13 mouse cellular contexts compared by ENCODE assay signal in genomic region chr17:34196491-34196890, GRCm38 (mm10). TPM values are rescaled to one million over a fixed set of nuclear protein-coding genes. Genes with fewer than 3 reads are reported as not detected.
DNase-seq lines count a peak whose midpoint lies in the region; ATAC-seq lines count a peak whose summit lies in the region.
"Had no signal": no experiment of that assay in that cellular context is flagged by ENCODE, and none has a peak within 500 bp of the region (broad histone marks: within the 10 kb centered on the region; RNA-seq: fewer than 3 reads in every experiment).

No protein-coding gene starts in this region.

- intact Hi-C loops in left cerebral cortex, postnatal 25 days (cut with DNase I): no loop called here

- no peak overlapping the region for H3K27ac ChIP-seq in kidney, embryonic 16.5 days (ENCODE audit: low read length)
- H3K27ac ChIP-seq: midbrain, embryonic 12.5 days had no signal

- peak; percentile 29 for DNase-seq in lung, postnatal 36 days
- no peak for DNase-seq in lung, postnatal 10 days
- DNase-seq in naive thymus-derived CD4-positive, alpha-beta T cell, adult 2 months (ENCODE audit: low read depth): peak; percentile 86
- DNase-seq in thymus, postnatal 14 days: peak; percentile 91
- no peak for DNase-seq in gastrocnemius, adult 18-20 months (ENCODE audit: low spot score)
- DNase-seq in left cerebral cortex, postnatal 25 days (ENCODE audit: low spot score in 2 of 2): no peak
- DNase-seq: forebrain, postnatal 0 days; kidney, postnatal 4 days had no signal

- H3K4me3 ChIP-seq in kidney, embryonic 16.5 days (ENCODE audit: low read length): no peak overlapping the region

- 38% methylated on average over 12 of the region's 12 CpGs for WGBS in kidney, embryonic 16.5 days

- H3K4me1 ChIP-seq in kidney, embryonic 16.5 days (ENCODE audit: insufficient read depth, low read length): peaks cover 13% of the 10 kb centered on the region

- H3K27me3 ChIP-seq in kidney, embryonic 16.5 days (ENCODE audit: insufficient read depth, low read length): peaks cover 74% of the 10 kb centered on the region
- H3K27me3 ChIP-seq: Patski had no signal

- H3K9me3 ChIP-seq in kidney, embryonic 16.5 days (ENCODE audit: low read length): no peaks in the 10 kb centered on the region
- H3K9me3 ChIP-seq: midbrain, embryonic 12.5 days had no signal

- H3K9ac ChIP-seq in kidney, embryonic 16.5 days (replicated peaks; ENCODE audit: low read length): no peak overlapping the region
- H3K9ac ChIP-seq: midbrain, embryonic 12.5 days had no signal

- H3K36me3 ChIP-seq in kidney, embryonic 16.5 days (ENCODE audit: insufficient read depth, low read length): no peaks in the 10 kb centered on the region
- H3K36me3 ChIP-seq: midbrain, embryonic 12.5 days had no signal

- ATAC-seq in activated CD4-positive, CD25-positive, alpha-beta regulatory T cell, adult 4 months: peak; percentile 73
- no peak for ATAC-seq in kidney, embryonic 16.5 days (ENCODE audit: low FRiP score, low TSS enrichment)
- ATAC-seq: Patski had no signal

- H3K4me2 ChIP-seq in kidney, embryonic 16.5 days (replicated peaks; ENCODE audit: low read depth, low read length): no peak overlapping the region

RNA-seq across cellular contexts. Expression of gene Psmb8, which starts 1.0 kb away (rescaled TPM):
- 1,000 to 10,000 TPM in 1 of 2 experiments, 100 to 1,000 TPM in 1; 892 to 1,228 TPM for polyA plus RNA-seq in activated CD4-positive, CD25-positive, alpha-beta regulatory T cell, adult 4 months (2017; shearing (Covaris generic))
- total RNA-seq in gastrocnemius, adult 18-20 months (2021): 1 to 10 TPM; 3.2 to 6.7 TPM
- polyA plus RNA-seq in kidney, embryonic 16.5 days (2015; fragmentation: Nextera tagmentation; extraction: Ambion mirVana): 6.4 and 7.2 TPM in 2 replicates
- 1 to 10 TPM; 2.0 to 4.1 TPM for total RNA-seq in left cerebral cortex, postnatal 25 days (2021)

RNA-seq across cellular contexts. Expression of gene Tap2, which starts 6.8 kb away (rescaled TPM):
- 100 to 1,000 TPM in 1 of 2 experiments, 10 to 100 TPM in 1; 68.0 to 148 TPM for polyA plus RNA-seq in activated CD4-positive, CD25-positive, alpha-beta regulatory T cell, adult 4 months (2017; shearing (Covaris generic))
- 1 to 10 TPM; 4.1 to 6.6 TPM for total RNA-seq in gastrocnemius, adult 18-20 months (2021)
- polyA plus RNA-seq in kidney, embryonic 16.5 days (2015; fragmentation: Nextera tagmentation; extraction: Ambion mirVana): 5.2 and 5.8 TPM in 2 replicates
- total RNA-seq in left cerebral cortex, postnatal 25 days (2021): 1 to 10 TPM; 5.2 to 5.4 TPM

RNA-seq across cellular contexts. Expression of gene Psmb9, which starts 8.9 kb away (rescaled TPM):
- polyA plus RNA-seq in activated CD4-positive, CD25-positive, alpha-beta regulatory T cell, adult 4 months (2017; shearing (Covaris generic)): 100 to 1,000 TPM; 320 to 348 TPM
- total RNA-seq in gastrocnemius, adult 18-20 months (2021): 1 to 10 TPM in 1 of 2 experiments, under 1 TPM in 1; 0.73 to 3.8 TPM
- polyA plus RNA-seq in kidney, embryonic 16.5 days (2015; fragmentation: Nextera tagmentation; extraction: Ambion mirVana): 2.0 and 2.4 TPM in 2 replicates
- total RNA-seq in left cerebral cortex, postnatal 25 days (2021): 1 to 10 TPM in 1 of 2 experiments, under 1 TPM in 1; 0.53 to 1.4 TPM

RNA-seq across cellular contexts. Expression of gene Tap1, which starts 9.1 kb away (rescaled TPM):
- polyA plus RNA-seq in activated CD4-positive, CD25-positive, alpha-beta regulatory T cell, adult 4 months (2017; shearing (Covaris generic)): 100 to 1,000 TPM; 134 to 207 TPM
- 1 to 10 TPM in 1 of 2 experiments, under 1 TPM in 1; 0.98 to 3.6 TPM for total RNA-seq in gastrocnemius, adult 18-20 months (2021)
- polyA plus RNA-seq in kidney, embryonic 16.5 days (2015; fragmentation: Nextera tagmentation; extraction: Ambion mirVana): 4.7 and 5.5 TPM in 2 replicates
- 1 to 10 TPM; 1.5 to 1.8 TPM for total RNA-seq in left cerebral cortex, postnatal 25 days (2021)

RNA-seq across cellular contexts. Expression of gene H2-Ob, which starts 42.2 kb away (rescaled TPM):
- polyA plus RNA-seq in activated CD4-positive, CD25-positive, alpha-beta regulatory T cell, adult 4 months (2017; shearing (Covaris generic)): 10 to 100 TPM; 57.3 to 70.9 TPM
- total RNA-seq in gastrocnemius, adult 18-20 months (2021): under 1 TPM; 0.14 to 0.33 TPM
- 0.14 and 0.27 TPM in 2 replicates for polyA plus RNA-seq in kidney, embryonic 16.5 days (2015; fragmentation: Nextera tagmentation; extraction: Ambion mirVana)
- total RNA-seq in left cerebral cortex, postnatal 25 days (2021): under 1 TPM in 1 of 2 experiments, not detected in 1; 0.23 TPM
- polyA plus RNA-seq: limb, embryonic 11.5 days; midbrain, embryonic 12.5 days; Patski had no signal

Comparison
In these comparisons a context has a peak if more than half of its experiments do, and no peak if none do; other contexts are left out.
1. DNase-seq: peak in lung, postnatal 36 days (single experiment), naive thymus-derived CD4-positive, alpha-beta T cell, adult 2 months (single experiment) and thymus, postnatal 14 days (single experiment); none in lung, postnatal 10 days (single experiment), gastrocnemius, adult 18-20 months (single experiment) and left cerebral cortex, postnatal 25 days (0 of 2).